Mouse (Mus musculus) kidney, postnatal 25 days (tissue): Measurements from ENCODE around the gene Cd151.
A peak's percentile ranks its signal among the peaks of the same experiment; 100 is the strongest.

ENCODE experiments used
- DNase-seq, 2 experiments: peaks; one replicate each; pipeline ENCODE4 v3.0.0; 2021; ENCODE audit warnings: mixed read lengths in 2 of 2

Gene Cd151

GRCm38 (mm10) chr7:141475011-141475804 is 8.0 kb downstream of the Cd151 start, which contains the start of the genes Polr2l and Tspan4:
Gene Polr2l, minus strand, starts transcription at chr7:141475132.
Gene Tspan4, plus strand, starts transcription at chr7:141475240.
- peak; percentile 85 to 93 for DNase-seq

- DNase-seq: peak in 1 of 2 experiments; percentile 69
Observed at GRCm38 (mm10) chr7:141475805-141476158, 8.6 kb downstream of the Cd151 start.

GRCm38 (mm10) chr7:141476226-141476980 is 9.2 kb downstream of the Cd151 start:
- peak; percentile 92 to 97 for DNase-seq

- peak in 1 of 2 experiments; percentile 50 for DNase-seq
Observed at GRCm38 (mm10) chr7:141476981-141477370, 9.8 kb downstream of the Cd151 start.

- peak in 1 of 2 experiments; percentile 60 for DNase-seq
Observed at GRCm38 (mm10) chr7:141477578-141478269, 10.5 kb downstream of the Cd151 start.

- DNase-seq: no peak
Observed at GRCm38 (mm10) chr7:141478270-141478748, 11.1 kb downstream of the Cd151 start.

- peak; percentile 67 to 80 for DNase-seq
Observed at GRCm38 (mm10) chr7:141480842-141481497, 13.8 kb downstream of the Cd151 start.

GRCm38 (mm10) chr7:141481498-141482401 is 14.6 kb downstream of the Cd151 start:
- peak; percentile 60 to 64 for DNase-seq

- DNase-seq: no peak
Observed at GRCm38 (mm10) chr7:141482531-141483024, 15.4 kb downstream of the Cd151 start.

GRCm38 (mm10) chr7:141483114-141483653 is 16.0 kb downstream of the Cd151 start:
- no peak for DNase-seq

GRCm38 (mm10) chr7:141484186-141485120 is 17.3 kb downstream of the Cd151 start:
- DNase-seq: no peak

GRCm38 (mm10) chr7:141485186-141485585 is 18.0 kb downstream of the Cd151 start:
- DNase-seq: no peak

GRCm38 (mm10) chr7:141485606-141486005 is 18.4 kb downstream of the Cd151 start:
- no peak for DNase-seq

- DNase-seq: no peak
Observed at GRCm38 (mm10) chr7:141486239-141486638, 19.0 kb downstream of the Cd151 start.

GRCm38 (mm10) chr7:141487141-141487540 is 19.9 kb downstream of the Cd151 start:
- no peak for DNase-seq

GRCm38 (mm10) chr7:141491151-141491550 is 24.0 kb downstream of the Cd151 start:
- peak in 1 of 2 experiments; percentile 41 for DNase-seq

GRCm38 (mm10) chr7:141492738-141493137 is 25.5 kb downstream of the Cd151 start:
- no peak for DNase-seq

GRCm38 (mm10) chr7:141493729-141494128 is 26.5 kb downstream of the Cd151 start:
- DNase-seq: no peak

- DNase-seq: no peak
Observed at GRCm38 (mm10) chr7:141495379-141495778, 28.2 kb downstream of the Cd151 start.

GRCm38 (mm10) chr7:141495940-141496339 is 28.7 kb downstream of the Cd151 start:
- no peak for DNase-seq
